Mouse (Mus musculus) ovary, postnatal 36 days (tissue): Measurements from ENCODE around the gene Mpzl3.
"Not testable (repeated sequence)": the region's sequence is repeated elsewhere in the genome, so short reads cannot be mapped to it uniquely, and the experiment has no call there.

Source experiments
- DNase-seq: peaks from one replicate; pipeline ENCODE4 v3.0.0; 2022; ENCODE audit warnings: low spot score, mixed read lengths

Mpzl3 gene

GRCm38 (mm10) chr9:45055082-45055713 lies at the start of gene Mpzl3:
Mpzl3 (plus strand) TSS chr9:45055186.
- DNase-seq = peak; percentile 75

GRCm38 (mm10) chr9:45007404-45007803 lies 47.6 kb upstream of the Mpzl3 start:
- no peak for DNase-seq

- no peak for DNase-seq
These were observed 46.6 kb upstream of the Mpzl3 start for GRCm38 (mm10) chr9:45008342-45008741.

- no peak for DNase-seq
These were observed 45.6 kb upstream of the Mpzl3 start, which contains the start of gene Cd3e for GRCm38 (mm10) chr9:45009180-45010078. Cd3e (minus strand) TSS chr9:45009627.

GRCm38 (mm10) chr9:45010461-45010860 lies 44.5 kb upstream of the Mpzl3 start:
- no peak for DNase-seq

- no peak for DNase-seq
These were observed 43.7 kb upstream of the Mpzl3 start for GRCm38 (mm10) chr9:45011291-45011690.

GRCm38 (mm10) chr9:45014879-45015278 lies 40.1 kb upstream of the Mpzl3 start:
- no peak for DNase-seq

- no peak for DNase-seq
These were observed 39.1 kb upstream of the Mpzl3 start for GRCm38 (mm10) chr9:45015841-45016240.

- DNase-seq = no peak
These were observed 37.0 kb upstream of the Mpzl3 start for GRCm38 (mm10) chr9:45018031-45018430.

- DNase-seq = no peak
These were observed 32.2 kb upstream of the Mpzl3 start for GRCm38 (mm10) chr9:45022800-45023199.

- DNase-seq = no peak
These were observed 31.3 kb upstream of the Mpzl3 start for GRCm38 (mm10) chr9:45023638-45024037.

- DNase-seq = no peak
These were observed 30.8 kb upstream of the Mpzl3 start for GRCm38 (mm10) chr9:45024187-45024586.

GRCm38 (mm10) chr9:45027376-45027775 lies 27.6 kb upstream of the Mpzl3 start:
- DNase-seq = no peak

GRCm38 (mm10) chr9:45030341-45030740 lies 24.6 kb upstream of the Mpzl3 start:
- DNase-seq = no peak

GRCm38 (mm10) chr9:45032261-45032660 lies 22.7 kb upstream of the Mpzl3 start:
- no peak for DNase-seq

- no peak for DNase-seq
These were observed 20.5 kb upstream of the Mpzl3 start for GRCm38 (mm10) chr9:45034526-45034925.

GRCm38 (mm10) chr9:45037803-45038202 lies 17.2 kb upstream of the Mpzl3 start:
- not testable (repeated sequence) for DNase-seq

- no peak for DNase-seq
These were observed 15.5 kb upstream of the Mpzl3 start, which contains the start of gene Mpzl2 for GRCm38 (mm10) chr9:45039499-45039898. Mpzl2 (plus strand) TSS chr9:45039799.

- DNase-seq = no peak
These were observed 14.7 kb upstream of the Mpzl3 start for GRCm38 (mm10) chr9:45040066-45040845.

- DNase-seq = no peak
These were observed 13.7 kb upstream of the Mpzl3 start for GRCm38 (mm10) chr9:45041131-45041838.

GRCm38 (mm10) chr9:45042056-45042720 lies 12.8 kb upstream of the Mpzl3 start:
- peak; percentile 28 for DNase-seq
